Mouse (Mus musculus) MEL (cell line): ENCODE results near the gene Mertk. TPM values are rescaled to one million over a fixed set of nuclear protein-coding genes. Genes with fewer than 3 reads are reported as not detected.

Source experiments
- DNase-seq: peaks from one replicate; pipeline ENCODE4 v3.0.0; 2011; ENCODE audit warnings: low read depth, low spot score
- H3K27ac ChIP-seq: 2 replicates; pipeline ENCODE4 v1.5.1; 2012; ENCODE audit warnings: low read depth, mild to moderate bottlenecking, control low read depth, low read length, moderate library complexity; ENCODE audit not compliant: control insufficient read depth
- H3K27me3 ChIP-seq, 2 experiments: fragments of 150-350 bp in 1 of 2; sonication (generic) in 1 of 2; 2 replicates each; pipeline ENCODE4 v1.6.1; 2012; ENCODE audit warnings: low read length in 2 of 2, mild to moderate bottlenecking in 2 of 2, improper control_type of control experiment in 1 of 2, moderate library complexity in 1 of 2; ENCODE audit not compliant: insufficient read depth in 2 of 2, control insufficient read depth in 1 of 2
- H3K36me3 ChIP-seq, 2 experiments: 2 replicates each; pipeline ENCODE4 v1.6.1; 2012 to 2014; ENCODE audit warnings: low read length in 2 of 2, improper control_type of control experiment in 1 of 2, inconsistent platforms in 1 of 2, mild to moderate bottlenecking in 1 of 2; ENCODE audit not compliant: insufficient read depth in 2 of 2, control insufficient read depth in 1 of 2
- H3K4me1 ChIP-seq, 2 experiments: fragments of 150-350 bp in 1 of 2; sonication (generic) in 1 of 2; 2 replicates each; pipeline ENCODE4 v1.6.1; 2012; ENCODE audit warnings: low read length in 2 of 2, improper control_type of control experiment in 1 of 2, mild to moderate bottlenecking in 1 of 2; ENCODE audit not compliant: insufficient read depth in 2 of 2, control insufficient read depth in 1 of 2
- H3K4me3 ChIP-seq, 2 experiments: fragments of 150-350 bp in 1 of 2; sonication (generic) in 1 of 2; 2 replicates each; pipeline ENCODE4 v1.5.1; 2012; ENCODE audit warnings: low read depth in 2 of 2, low read length in 2 of 2, mild to moderate bottlenecking in 2 of 2, moderate library complexity in 2 of 2, control low read depth in 1 of 2, improper control_type of control experiment in 1 of 2; ENCODE audit not compliant: control insufficient read depth in 1 of 2, insufficient read depth in 1 of 2
- H3K79me2 ChIP-seq: 2 replicates; pipeline ENCODE4 v1.6.1; 2012; ENCODE audit warnings: mild to moderate bottlenecking, low read length, moderate library complexity; ENCODE audit not compliant: control insufficient read depth, poor library complexity, insufficient read depth
- H3K9ac ChIP-seq: 2 replicates; pipeline ENCODE4 v1.6.1; 2012; ENCODE audit warnings: low read depth, mild to moderate bottlenecking, control low read depth, low read length, moderate library complexity; ENCODE audit not compliant: control insufficient read depth, poor library complexity, severe bottlenecking
- H3K9me3 ChIP-seq: fragments of 150-350 bp; sonication (generic); replicated peaks from 2 replicates; pipeline ENCODE4 v1.6.1; 2012; ENCODE audit warnings: mild to moderate bottlenecking, low read length, improper control_type of control experiment, moderate library complexity; ENCODE audit not compliant: insufficient read depth
- BHLHE40 ChIP-seq: IDR thresholded peaks from 2 replicates; pipeline ENCODE4 v1.6.1; 2012; ENCODE audit warnings: low read depth, mild to moderate bottlenecking, inconsistent platforms, low read length, improper control_type of control experiment, borderline replicate concordance
- ELF1 ChIP-seq: IDR thresholded peaks from 2 replicates; pipeline ENCODE4 v1.6.1; 2014; ENCODE audit warnings: low read depth, mild to moderate bottlenecking, inconsistent platforms, low read length, improper control_type of control experiment, moderate library complexity
- EP300 ChIP-seq, 2 experiments: IDR thresholded peaks; 2 replicates each; pipeline ENCODE4 v1.6.1; 2011; ENCODE audit warnings: improper control_type of control experiment in 2 of 2, low read length in 2 of 2, low read depth in 1 of 2, mild to moderate bottlenecking in 1 of 2
- GABPA ChIP-seq: IDR thresholded peaks from 2 replicates; pipeline ENCODE4 v1.6.1; 2012; ENCODE audit warnings: low read depth, mild to moderate bottlenecking, inconsistent platforms, low read length, improper control_type of control experiment, moderate library complexity
- GATA1 ChIP-seq: IDR thresholded peaks from 2 replicates; pipeline ENCODE4 v1.6.1; 2011; ENCODE audit warnings: low read depth, low read length, improper control_type of control experiment
- MAFK ChIP-seq: IDR thresholded peaks from 2 replicates; pipeline ENCODE4 v1.6.1; 2011; ENCODE audit warnings: low read depth, mild to moderate bottlenecking, low read length, improper control_type of control experiment, borderline replicate concordance
- MAZ ChIP-seq: IDR thresholded peaks from 2 replicates; pipeline ENCODE4 v1.6.1; 2012; ENCODE audit warnings: low read depth, mild to moderate bottlenecking, inconsistent platforms, low read length, improper control_type of control experiment
- MXI1 ChIP-seq: IDR thresholded peaks from 2 replicates; pipeline ENCODE4 v1.6.1; 2011; ENCODE audit warnings: mild to moderate bottlenecking, low read depth, low read length, improper control_type of control experiment
- NELFE ChIP-seq: IDR thresholded peaks from 2 replicates; pipeline ENCODE4 v1.6.1; 2011; ENCODE audit warnings: low read depth, low read length, improper control_type of control experiment
- POLR2AphosphoS5 ChIP-seq: IDR thresholded peaks from 2 replicates; pipeline ENCODE4 v1.6.1; 2012; ENCODE audit warnings: low read depth, borderline replicate concordance, mild to moderate bottlenecking, inconsistent platforms, low read length, moderate library complexity, mixed read lengths
- RAD21 ChIP-seq: IDR thresholded peaks from 2 replicates; pipeline ENCODE4 v1.6.1; 2011; ENCODE audit warnings: mild to moderate bottlenecking, low read depth, low read length, improper control_type of control experiment
- SIN3A ChIP-seq: IDR thresholded peaks from 2 replicates; pipeline ENCODE4 v1.6.1; 2012; ENCODE audit warnings: low read length, improper control_type of control experiment, inconsistent platforms
- SMC3 ChIP-seq: IDR thresholded peaks from 2 replicates; pipeline ENCODE4 v1.6.1; 2011; ENCODE audit warnings: low read depth, low read length, improper control_type of control experiment
- TAL1 ChIP-seq: IDR thresholded peaks from 2 replicates; pipeline ENCODE4 v1.6.1; 2012; ENCODE audit warnings: mild to moderate bottlenecking, inconsistent platforms, low read length, moderate library complexity, mixed read lengths
- TBP ChIP-seq: IDR thresholded peaks from 2 replicates; pipeline ENCODE4 v1.8.0; 2011; ENCODE audit warnings: low read depth, low read length, improper control_type of control experiment
- TCF12 ChIP-seq: IDR thresholded peaks from 2 replicates; pipeline ENCODE4 v1.6.1; 2014; ENCODE audit warnings: low read depth, mild to moderate bottlenecking, inconsistent platforms, low read length, improper control_type of control experiment, moderate library complexity
- USF1 ChIP-seq: IDR thresholded peaks from 2 replicates; pipeline ENCODE4 v1.6.1; 2014; ENCODE audit warnings: low read depth, mild to moderate bottlenecking, inconsistent platforms, low read length, improper control_type of control experiment, moderate library complexity
- USF2 ChIP-seq, 2 experiments: IDR thresholded peaks; 2 replicates each; pipeline ENCODE4 v1.6.1; 2011 to 2012; ENCODE audit warnings: improper control_type of control experiment in 2 of 2, low read length in 2 of 2, borderline replicate concordance in 1 of 2, inconsistent platforms in 1 of 2, low read depth in 1 of 2, mild to moderate bottlenecking in 1 of 2; ENCODE audit not compliant: insufficient read depth in 1 of 2
- ZKSCAN1 ChIP-seq: IDR thresholded peaks from 2 replicates; pipeline ENCODE4 v1.6.1; 2012; ENCODE audit warnings: low read depth, mild to moderate bottlenecking, inconsistent platforms, low read length, improper control_type of control experiment, moderate library complexity
- ZNF384 ChIP-seq: IDR thresholded peaks from 2 replicates; pipeline ENCODE4 v1.6.1; 2012; ENCODE audit warnings: low read depth, mild to moderate bottlenecking, inconsistent platforms, low read length, improper control_type of control experiment
- polyA plus RNA-seq, 2 experiments: library from polyadenylated mRNA; stranded (reverse) in 1 of 2; unstranded in 1 of 2; fragments of >175 nt in 1 of 2; fragments of >200 nt in 1 of 2; gene quantifications; 2 replicates each; pipeline versions ENCODE4 v1.2.1 to v1.2.4; 2012; ENCODE audit warnings: low replicate concordance in 2 of 2, low read depth in 1 of 2; ENCODE audit not compliant: insufficient read length in 2 of 2, insufficient read depth in 1 of 2, missing spikeins in 1 of 2
- total RNA-seq: library from RNA; depleted of rRNA; stranded (reverse); fragments of 300-350 nt; gene quantifications from 2 replicates; pipeline ENCODE4 v1.2.3, GENCODE M21; 2012

Gene Mertk
- total and polyA plus RNA-seq, 3 experiments = not detected

DNA sequence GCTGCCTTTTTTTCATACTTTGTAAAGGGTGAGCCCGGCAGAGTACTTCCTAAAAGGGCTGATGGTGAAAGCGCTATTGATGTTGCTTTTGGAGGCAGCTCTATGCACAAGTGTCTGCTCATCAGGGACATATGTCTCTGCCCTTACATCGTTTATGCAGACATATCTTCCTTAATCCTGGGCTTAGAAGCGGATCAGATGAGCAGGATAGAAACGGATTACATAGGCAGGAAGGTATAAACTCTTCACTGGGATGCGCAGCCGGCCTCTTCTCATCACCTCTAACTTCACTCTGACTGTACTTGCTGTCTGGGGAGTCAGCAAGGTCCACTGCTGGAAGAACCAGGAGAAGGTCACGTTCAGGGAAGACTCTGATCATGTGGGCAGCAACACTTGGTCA, 138.8 kb downstream of the Mertk start:
- H3K4me3 ChIP-seq = no peak overlapping the region
- H3K79me2 ChIP-seq = no peaks in the 10 kb centered on the region
- H3K9ac ChIP-seq = no peak overlapping the region
- no peaks in the 10 kb centered on the region for H3K27me3 ChIP-seq
- peaks cover 0 to 6% of the 10 kb centered on the region in 2 experiments; a peak in 3 of 4 replicates for H3K36me3 ChIP-seq
- no peak for DNase-seq
- peaks cover 2 to 3% of the 10 kb centered on the region in 2 experiments; a peak in 2 of 4 replicates for H3K4me1 ChIP-seq
- H3K27ac ChIP-seq = no peak overlapping the region
- H3K9me3 ChIP-seq = no peaks in the 10 kb centered on the region
- TF ChIP-seq GATA1 (no peak), ZNF384 (no peak), RAD21 (no peak), TAL1 (no peak), MXI1 (no peak), ELF1 (no peak), USF1 (no peak), SMC3 (no peak), USF2 (IDR thresholded peaks at IDR 0.05; ENCODE audit: borderline replicate concordance in 1 of 2, insufficient read depth in 1 of 2, low read depth in 1 of 2, low read length in 2 of 2) (no peak), NELFE (no peak)
- TF ChIP-seq, all 39 proteins: peak for 0

DNA sequence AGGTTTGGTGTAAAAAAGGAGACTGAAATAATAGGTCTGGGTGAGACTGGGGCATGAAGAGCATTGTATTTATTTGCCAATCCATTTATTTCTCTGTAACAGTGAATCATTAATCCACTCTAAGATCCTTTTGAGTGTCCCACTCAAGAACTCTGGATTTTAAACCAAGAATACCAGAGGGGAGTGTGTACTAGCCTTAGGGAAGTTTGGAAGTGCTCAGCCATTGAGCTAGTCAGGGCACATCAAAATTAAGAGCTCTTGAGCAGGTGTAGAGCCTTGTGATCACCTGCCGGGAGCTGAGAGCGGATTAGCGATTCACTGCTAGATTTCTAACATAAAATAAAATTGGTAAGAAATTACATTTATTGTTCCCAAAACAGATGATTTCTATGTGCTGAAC, 139.9 kb downstream of the Mertk start:
- TF ChIP-seq SIN3A = no peak
- no peak for TF ChIP-seq GABPA
- TF ChIP-seq USF2 (IDR thresholded peaks at IDR 0.05; ENCODE audit: borderline replicate concordance in 1 of 2, insufficient read depth in 1 of 2, low read depth in 1 of 2, low read length in 2 of 2) = no peak
- no peak for TF ChIP-seq EP300 (IDR thresholded peaks at IDR 0.05; ENCODE audit: low read depth in 1 of 2, low read length in 2 of 2)
- TF ChIP-seq TBP = no peak
- TF ChIP-seq BHLHE40 = no peak
- no peak for TF ChIP-seq TCF12
- no peak for TF ChIP-seq MAFK
- no peak for TF ChIP-seq MAZ
- TF ChIP-seq ZKSCAN1 = no peak
- TF ChIP-seq POLR2AphosphoS5 = no peak
- H3K9me3 ChIP-seq = no peaks in the 10 kb centered on the region
- H3K27me3 ChIP-seq = no peaks in the 10 kb centered on the region
- DNase-seq = no peak
- H3K27ac ChIP-seq = no peak overlapping the region
- H3K79me2 ChIP-seq = no peaks in the 10 kb centered on the region
- no peak overlapping the region for H3K9ac ChIP-seq
- H3K4me3 ChIP-seq = no peak overlapping the region
- H3K36me3 ChIP-seq = peaks cover 0 to 12% of the 10 kb centered on the region in 2 experiments; a peak in 3 of 4 replicates
- peaks cover 5 to 9% of the 10 kb centered on the region in 2 experiments; a peak in 2 of 4 replicates for H3K4me1 ChIP-seq
